Mouse (Mus musculus): ENCODE results near the gene Ptpn13. TPM values are rescaled to one million over a fixed set of nuclear protein-coding genes. Genes with fewer than 3 reads are reported as not detected.

Gene Ptpn13
- polyA plus RNA-seq, 1 experiment from 2014 or later, result 4.8 TPM

GRCm38 (mm10) chr5:103629854-103630580, 205.0 kb downstream of the Ptpn13 start:
- H3K36me3 ChIP-seq (ENCODE audit: control insufficient read depth, insufficient read depth, low read length), result no peaks in the 10 kb centered on the region
- H3K4me3 ChIP-seq (ENCODE audit: low read depth, low read length), result no peak overlapping the region
- H3K4me2 ChIP-seq (ENCODE audit: low read length), result no peak overlapping the region
- ATAC-seq, result no peak
- WGBS, result 74% methylated on average over 9 of the region's 9 CpGs
- H3K27me3 ChIP-seq (replicated peaks; ENCODE audit: control insufficient read depth, insufficient read depth, low read length), result no peaks in the 10 kb centered on the region
- DNase-seq (ENCODE audit: low spot score), result no peak
- H3K9ac ChIP-seq (ENCODE audit: low read length), result no peak overlapping the region
- no peak overlapping the region for H3K27ac ChIP-seq (ENCODE audit: low read depth, low read length)
- peaks cover 4% of the 10 kb centered on the region; the same call in 1 of the 2 replicates for H3K4me1 ChIP-seq (ENCODE audit: control insufficient read depth, insufficient read depth, low read length)
- H3K9me3 ChIP-seq (replicated peaks; ENCODE audit: control insufficient read depth, low read length), result no peaks in the 10 kb centered on the region

- no peak overlapping the region for H3K9ac ChIP-seq (ENCODE audit: low read length)
- H3K36me3 ChIP-seq (ENCODE audit: control insufficient read depth, insufficient read depth, low read length), result no peaks in the 10 kb centered on the region
- no peak overlapping the region for H3K27ac ChIP-seq (ENCODE audit: low read depth, low read length)
- DNase-seq (ENCODE audit: low spot score), result no peak
- no peaks in the 10 kb centered on the region for H3K9me3 ChIP-seq (replicated peaks; ENCODE audit: control insufficient read depth, low read length)
- H3K4me3 ChIP-seq (ENCODE audit: low read depth, low read length), result no peak overlapping the region
- no peak overlapping the region for H3K4me2 ChIP-seq (ENCODE audit: low read length)
- no peaks in the 10 kb centered on the region for H3K4me1 ChIP-seq (ENCODE audit: control insufficient read depth, insufficient read depth, low read length)
- WGBS, result 87% methylated on average over 2 of the region's 2 CpGs
- no peak for ATAC-seq
- no peaks in the 10 kb centered on the region for H3K27me3 ChIP-seq (replicated peaks; ENCODE audit: control insufficient read depth, insufficient read depth, low read length)
Measured at GRCm38 (mm10) chr5:103637162-103637561, 212.2 kb downstream of the Ptpn13 start.

- 100% methylated on average over 1 of the region's 1 CpGs for WGBS
- no peaks in the 10 kb centered on the region for H3K9me3 ChIP-seq (replicated peaks; ENCODE audit: control insufficient read depth, low read length)
- H3K27me3 ChIP-seq (replicated peaks; ENCODE audit: control insufficient read depth, insufficient read depth, low read length), result no peaks in the 10 kb centered on the region
- no peaks in the 10 kb centered on the region for H3K36me3 ChIP-seq (ENCODE audit: control insufficient read depth, insufficient read depth, low read length)
- no peak overlapping the region for H3K27ac ChIP-seq (ENCODE audit: low read depth, low read length)
- no peak for DNase-seq (ENCODE audit: low spot score)
- no peak overlapping the region for H3K4me3 ChIP-seq (ENCODE audit: low read depth, low read length)
- no peak overlapping the region for H3K9ac ChIP-seq (ENCODE audit: low read length)
- ATAC-seq, result no peak
- no peak overlapping the region for H3K4me2 ChIP-seq (ENCODE audit: low read length)
- H3K4me1 ChIP-seq (ENCODE audit: control insufficient read depth, insufficient read depth, low read length), result no peaks in the 10 kb centered on the region
Measured at GRCm38 (mm10) chr5:103644167-103644566, 219.2 kb downstream of the Ptpn13 start.

GRCm38 (mm10) chr5:103647320-103647719, 222.3 kb downstream of the Ptpn13 start:
- H3K4me1 ChIP-seq (ENCODE audit: control insufficient read depth, insufficient read depth, low read length), result no peaks in the 10 kb centered on the region
- ATAC-seq (no peak), DNase-seq (ENCODE audit: low spot score) (no peak)
- 85% methylated on average over 3 of the region's 3 CpGs for WGBS
- H3K9me3 ChIP-seq (replicated peaks; ENCODE audit: control insufficient read depth, low read length), result no peaks in the 10 kb centered on the region
- no peaks in the 10 kb centered on the region for H3K27me3 ChIP-seq (replicated peaks; ENCODE audit: control insufficient read depth, insufficient read depth, low read length)
- no peaks in the 10 kb centered on the region for H3K36me3 ChIP-seq (ENCODE audit: control insufficient read depth, insufficient read depth, low read length)
- H3K4me3 ChIP-seq (ENCODE audit: low read depth, low read length), result no peak overlapping the region
- no peak overlapping the region for H3K27ac ChIP-seq (ENCODE audit: low read depth, low read length)
- no peak overlapping the region for H3K9ac ChIP-seq (ENCODE audit: low read length)
- no peak overlapping the region for H3K4me2 ChIP-seq (ENCODE audit: low read length)

Other genes starting within 250 kb of the Ptpn13 start
- 61.3 and 85.6 TPM in 2 replicates for gene Mapk10, start 213.9 kb upstream of the Ptpn13 start, polyA plus RNA-seq (2014; fragmentation: Nextera tagmentation; extraction: Ambion mirVana)
- gene Slc10a6, start 204.2 kb downstream of the Ptpn13 start, polyA plus RNA-seq (2014; fragmentation: Nextera tagmentation; extraction: Ambion mirVana), result 0.08 TPM in 1 of 2 replicates, not detected in the other
- gene 1700016H13Rik, start 230.8 kb downstream of the Ptpn13 start, polyA plus RNA-seq (2014; fragmentation: Nextera tagmentation; extraction: Ambion mirVana), result 0.38 and 0.68 TPM in 2 replicates

Measured in forebrain, embryonic 14.5 days (tissue).